Mouse (Mus musculus) lung, adult 2 months (tissue): ENCODE results near the gene Mrgbp.

Source experiments
- CTCF ChIP-seq: fragments of 200-500 bp; IDR thresholded peaks from 2 replicates; pipeline ENCODE4 v1.5.1; 2011; ENCODE audit warnings: mild to moderate bottlenecking, low read length, control low read depth; ENCODE audit not compliant: insufficient read depth
- POLR2A ChIP-seq: fragments of 200-500 bp; IDR thresholded peaks from 2 replicates; pipeline ENCODE4 v1.6.1; 2011; ENCODE audit warnings: low read depth, mild to moderate bottlenecking, control low read depth, low read length, borderline replicate concordance; ENCODE audit errors: extremely low read depth

DNA sequence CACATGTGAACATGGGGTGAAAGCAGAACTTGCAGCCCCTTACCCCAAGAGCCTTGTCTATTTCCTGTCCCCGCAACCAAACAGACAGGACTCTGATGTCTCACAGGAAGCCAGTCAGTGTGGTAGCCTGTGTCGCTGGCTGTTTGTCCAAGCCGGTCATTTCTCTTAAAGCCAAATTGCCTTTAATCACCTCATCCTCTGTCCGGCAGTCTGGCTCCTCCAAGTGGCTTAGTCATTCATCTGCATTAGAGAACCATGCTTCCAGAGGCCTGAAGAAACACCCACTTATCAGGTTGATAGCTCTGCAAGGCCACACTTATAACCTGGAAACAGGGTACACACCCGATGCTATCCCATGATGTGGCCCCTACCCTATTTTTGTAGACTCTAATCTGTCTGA lies 19.0 kb upstream of the Mrgbp start:
- TF ChIP-seq CTCF (no peak), POLR2A (no peak)
